Mouse (Mus musculus) naive thymus-derived CD4-positive, alpha-beta T cell, adult 2 months (primary cell): Measurements from ENCODE around the gene Nfkbid.

Source experiments
- DNase-seq: peaks from one replicate; pipeline ENCODE4 v3.0.0-alpha.2; 2011; ENCODE audit warnings: low read depth

Nfkbid gene

GRCm38 (mm10) chr7:30429327-30429726, 7.8 kb downstream of the Nfkbid start:
- DNase-seq = no peak

- no peak for DNase-seq
Measured at GRCm38 (mm10) chr7:30430191-30430590, 8.7 kb downstream of the Nfkbid start.

GRCm38 (mm10) chr7:30431793-30432192, 10.3 kb downstream of the Nfkbid start:
- peak; percentile 91 for DNase-seq

- DNase-seq = peak; percentile 51
Measured at GRCm38 (mm10) chr7:30434238-30434637, 12.7 kb downstream of the Nfkbid start.

GRCm38 (mm10) chr7:30434701-30435100, 13.2 kb downstream of the Nfkbid start:
- no peak for DNase-seq

- no peak for DNase-seq
Measured at GRCm38 (mm10) chr7:30435156-30435555, 13.6 kb downstream of the Nfkbid start.

- DNase-seq = peak; percentile 51
Measured at GRCm38 (mm10) chr7:30436879-30437278, 15.3 kb downstream of the Nfkbid start.

- peak; percentile 21 for DNase-seq
Measured at GRCm38 (mm10) chr7:30439734-30440133, 18.2 kb downstream of the Nfkbid start.

GRCm38 (mm10) chr7:30440697-30441096, 19.2 kb downstream of the Nfkbid start:
- DNase-seq = peak; percentile 80

- DNase-seq = peak; percentile 52
Measured at GRCm38 (mm10) chr7:30443696-30444095, 22.2 kb downstream of the Nfkbid start.

- DNase-seq = peak; percentile 62
Measured at GRCm38 (mm10) chr7:30444154-30444970, 22.8 kb downstream of the Nfkbid start.

GRCm38 (mm10) chr7:30444971-30445751, 23.6 kb downstream of the Nfkbid start, which contains the start of gene Aplp1:
TSS of gene Aplp1 (minus strand) at chr7:30445535.
- peak; percentile 71 for DNase-seq

- DNase-seq = no peak
Measured at GRCm38 (mm10) chr7:30450241-30450640, 28.7 kb downstream of the Nfkbid start.

GRCm38 (mm10) chr7:30453327-30453726, 31.8 kb downstream of the Nfkbid start:
- DNase-seq = peak; percentile 46

- DNase-seq = peak; percentile 76
Measured at GRCm38 (mm10) chr7:30453766-30454165, 32.2 kb downstream of the Nfkbid start.

- no peak for DNase-seq
Measured at GRCm38 (mm10) chr7:30454259-30454658, 32.7 kb downstream of the Nfkbid start.

GRCm38 (mm10) chr7:30456487-30456886, 35.0 kb downstream of the Nfkbid start:
- no peak for DNase-seq

GRCm38 (mm10) chr7:30456911-30457628, 35.5 kb downstream of the Nfkbid start:
- no peak for DNase-seq

GRCm38 (mm10) chr7:30457629-30458330, 36.2 kb downstream of the Nfkbid start, which contains the start of the genes Kirrel2 and Nphs1:
TSS of gene Kirrel2 (minus strand) at chr7:30457690.
TSS of gene Nphs1 (plus strand) at chr7:30458315.
- no peak for DNase-seq

GRCm38 (mm10) chr7:30459484-30459883, 38.0 kb downstream of the Nfkbid start:
- DNase-seq = no peak

- DNase-seq = no peak
Measured at GRCm38 (mm10) chr7:30463568-30463967, 42.0 kb downstream of the Nfkbid start.

- no peak for DNase-seq
Measured at GRCm38 (mm10) chr7:30463996-30464395, 42.5 kb downstream of the Nfkbid start.
